Mouse (Mus musculus) megakaryocyte, adult 5-6 weeks (primary cell): ENCODE measurements around the gene Sipa1l1. TPM values are rescaled to one million over a fixed set of nuclear protein-coding genes. Genes with fewer than 3 reads are reported as not detected.

Experiments
- ATAC-seq: 2 replicates; pipeline ENCODE4 v1.8.0; 2016; ENCODE audit warnings: mild to moderate bottlenecking, inconsistent platforms; ENCODE audit not compliant: poor library complexity, severe bottlenecking
- total RNA-seq, 2 experiments: library from RNA; stranded (forward) in 1 of 2; stranded (reverse) in 1 of 2; fragments of 153-499, 151-499 nt in 1 of 2; fragments of 221-1000, 200-1000 nt in 1 of 2; gene quantifications; 2 replicates each; pipeline versions ENCODE4 v1.2.3 to v1.2.4; 2015 to 2017

Gene Sipa1l1
- total RNA-seq, 2 experiments from 2014 or later, result 7.0 to 8.1 TPM

DNA sequence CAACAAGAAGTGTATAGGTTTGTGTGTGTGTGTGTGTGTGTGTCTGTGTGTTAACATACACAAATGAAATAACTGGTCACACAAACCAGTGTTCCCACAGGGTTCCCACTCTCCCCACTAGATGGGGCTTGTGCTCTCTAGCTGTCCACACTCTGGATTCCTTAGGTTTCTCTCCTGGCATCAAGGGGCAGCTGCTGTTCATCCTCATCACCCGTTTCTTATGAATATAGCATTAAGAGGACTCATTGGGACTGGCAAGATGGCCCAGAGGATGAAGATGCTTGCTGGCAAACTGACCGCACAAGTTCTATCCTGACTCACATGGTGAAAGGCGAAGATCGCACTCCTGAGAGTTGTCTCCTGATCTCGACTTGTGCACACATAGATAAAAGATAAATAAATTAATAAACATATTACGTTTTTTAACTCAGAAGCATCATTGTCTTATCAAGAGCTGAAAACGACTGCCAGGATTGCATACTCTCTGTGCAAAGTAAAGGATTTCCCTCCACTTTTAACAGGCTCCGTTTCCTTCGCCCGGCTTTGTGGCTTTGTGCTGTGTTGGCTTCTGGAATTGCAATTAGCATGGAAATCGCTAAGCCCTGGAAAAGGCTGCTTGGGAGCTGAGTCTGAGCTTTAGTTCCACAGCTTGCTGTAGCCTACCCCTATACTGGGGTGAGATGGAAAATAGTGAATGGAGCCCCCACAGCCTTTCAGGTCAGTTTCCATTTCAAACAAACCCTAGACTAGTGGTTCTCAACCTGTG is 328.9 kb downstream of the Sipa1l1 start:
- ATAC-seq, result no peak

DNA sequence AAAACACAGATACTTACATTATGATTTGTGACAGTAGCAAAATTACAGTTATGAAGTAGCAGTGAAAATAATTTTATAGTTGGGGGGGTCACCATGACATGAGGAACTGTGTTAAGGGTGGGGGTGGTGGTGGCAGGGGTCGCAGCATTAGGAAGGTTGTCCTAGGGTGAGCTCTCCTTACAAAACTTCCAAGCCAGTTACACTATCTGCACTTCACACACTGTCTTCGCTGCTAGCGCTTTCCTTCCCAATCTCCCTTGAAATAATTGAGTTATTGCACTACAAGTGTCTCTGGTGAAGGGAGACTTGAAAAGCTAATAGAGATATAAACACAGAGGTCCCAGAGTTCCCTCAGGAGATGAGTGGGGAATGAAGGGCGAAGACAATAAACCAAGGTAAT is 329.6 kb downstream of the Sipa1l1 start:
- ATAC-seq, result no peak

DNA sequence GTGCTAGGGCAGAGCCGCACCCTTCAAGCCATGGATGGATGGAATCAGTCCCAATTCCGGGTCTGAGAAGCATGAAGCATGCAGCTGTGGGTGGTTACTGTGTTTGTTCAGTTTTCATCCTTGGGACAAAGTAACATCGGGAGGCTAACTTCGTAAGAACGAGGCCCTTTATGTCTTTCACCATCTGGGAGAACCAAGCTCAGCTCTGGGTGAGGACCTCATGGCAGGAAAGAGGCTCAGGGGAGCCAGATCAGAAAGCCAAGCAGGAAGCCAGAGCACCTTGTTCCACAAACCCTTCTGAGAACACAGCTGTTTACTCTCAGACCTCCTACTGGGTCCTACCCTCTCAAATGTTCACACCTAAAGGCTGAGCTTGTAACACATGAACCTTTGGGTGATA is 330.6 kb downstream of the Sipa1l1 start:
- ATAC-seq, result no peak
